Mouse (Mus musculus): ENCODE measurements around the gene Ccdc74a. TPM values are rescaled to one million over a fixed set of nuclear protein-coding genes. Genes with fewer than 3 reads are reported as not detected.

The Ccdc74a gene
- polyA plus RNA-seq, 1 experiment, result 33.0 TPM

DNA sequence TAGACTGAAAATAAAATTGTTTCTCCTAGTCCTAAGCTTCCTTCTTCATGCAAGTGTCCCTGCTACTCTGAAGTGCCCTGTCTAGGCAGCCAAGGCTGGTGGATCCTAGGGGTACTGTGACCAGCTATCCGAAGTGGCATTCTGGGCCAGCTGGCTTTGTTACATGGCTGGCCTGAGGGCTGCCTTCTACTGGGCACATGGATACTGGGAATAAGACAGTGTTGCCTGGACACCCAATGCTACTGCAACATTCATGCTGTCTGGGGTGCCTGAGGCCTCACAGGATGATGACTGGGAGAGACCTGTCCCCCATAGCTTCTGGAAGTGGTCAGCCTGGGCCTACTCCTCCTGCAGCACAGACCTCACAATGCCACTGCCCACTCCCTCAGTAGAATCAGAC, 4.4 kb downstream of the Ccdc74a start:
- no peak for TF ChIP-seq POLR2A (IDR thresholded peaks at IDR 0.05; ENCODE audit: extremely low read depth, insufficient read depth, low read length)
- TF ChIP-seq CTCF (IDR thresholded peaks at IDR 0.05; ENCODE audit: extremely low read depth, insufficient read depth, low read length), result no peak
- no peak overlapping the region for H3K4me3 ChIP-seq (ENCODE audit: insufficient read depth, low read length)
- no peak overlapping the region for H3K27ac ChIP-seq (ENCODE audit: insufficient read depth, low read length)
- H3K4me1 ChIP-seq (ENCODE audit: control insufficient read depth, insufficient read depth, low read length), result peaks cover 4% of the 10 kb centered on the region; the same call in 1 of the 2 replicates

DNA sequence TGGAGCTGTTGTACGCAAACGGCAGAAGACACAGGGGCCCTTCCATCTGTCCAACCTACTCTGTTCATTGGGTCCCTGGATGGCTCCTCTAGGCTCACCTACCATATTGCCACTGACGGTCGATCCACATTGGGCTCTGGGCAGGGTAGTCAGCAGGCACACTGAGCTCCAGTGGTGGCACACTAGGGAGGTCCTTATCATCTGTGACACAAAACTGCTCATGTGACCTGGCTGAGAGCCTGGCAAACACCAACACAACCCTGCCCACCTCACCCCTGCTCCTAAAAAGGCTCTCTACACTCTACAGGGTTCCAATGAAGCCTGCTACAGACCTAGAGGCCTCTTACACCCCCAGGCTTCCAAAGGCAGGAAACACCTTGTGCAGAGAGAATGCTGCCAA, 6.3 kb downstream of the Ccdc74a start:
- TF ChIP-seq POLR2A (IDR thresholded peaks at IDR 0.05; ENCODE audit: extremely low read depth, insufficient read depth, low read length), result no peak
- TF ChIP-seq CTCF (IDR thresholded peaks at IDR 0.05; ENCODE audit: extremely low read depth, insufficient read depth, low read length), result no peak
- Histone ChIP-seq H3K4me1 (ENCODE audit: control insufficient read depth, insufficient read depth, low read length) (0 out of 2 replicates have a peak, but pooled peaks cover 4% of the 10 kb centered on the region), H3K4me3 (ENCODE audit: insufficient read depth, low read length) (no peak overlapping the region), H3K27ac (ENCODE audit: insufficient read depth, low read length) (no peak overlapping the region)

DNA sequence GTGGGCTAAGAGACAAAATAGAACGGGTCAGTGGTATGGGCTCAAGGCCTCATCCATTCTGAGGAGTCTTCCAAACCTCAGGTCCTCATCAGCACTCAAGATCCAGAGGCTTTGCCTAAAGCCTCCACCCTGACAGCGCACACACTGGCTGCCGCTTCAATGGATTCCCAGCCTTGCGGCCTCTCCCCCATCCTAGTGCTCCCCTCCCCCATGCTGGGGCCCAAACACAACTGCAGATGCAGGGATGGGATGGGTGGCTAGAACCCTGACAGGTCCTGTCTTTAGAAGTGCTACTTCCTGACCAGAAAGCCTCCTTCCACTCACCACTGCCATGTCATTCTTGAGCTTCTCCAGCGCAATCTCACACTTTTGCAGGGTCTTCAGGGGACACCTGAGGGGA, 7.3 kb downstream of the Ccdc74a start:
- Histone ChIP-seq H3K4me3 (ENCODE audit: insufficient read depth, low read length) (no peak overlapping the region), H3K4me1 (ENCODE audit: control insufficient read depth, insufficient read depth, low read length) (0 out of 2 replicates have a peak, but pooled peaks cover 4% of the 10 kb centered on the region), H3K27ac (ENCODE audit: insufficient read depth, low read length) (no peak overlapping the region)
- TF ChIP-seq POLR2A (IDR thresholded peaks at IDR 0.05; ENCODE audit: extremely low read depth, insufficient read depth, low read length), result no peak
- TF ChIP-seq CTCF (IDR thresholded peaks at IDR 0.05; ENCODE audit: extremely low read depth, insufficient read depth, low read length), result no peak

DNA sequence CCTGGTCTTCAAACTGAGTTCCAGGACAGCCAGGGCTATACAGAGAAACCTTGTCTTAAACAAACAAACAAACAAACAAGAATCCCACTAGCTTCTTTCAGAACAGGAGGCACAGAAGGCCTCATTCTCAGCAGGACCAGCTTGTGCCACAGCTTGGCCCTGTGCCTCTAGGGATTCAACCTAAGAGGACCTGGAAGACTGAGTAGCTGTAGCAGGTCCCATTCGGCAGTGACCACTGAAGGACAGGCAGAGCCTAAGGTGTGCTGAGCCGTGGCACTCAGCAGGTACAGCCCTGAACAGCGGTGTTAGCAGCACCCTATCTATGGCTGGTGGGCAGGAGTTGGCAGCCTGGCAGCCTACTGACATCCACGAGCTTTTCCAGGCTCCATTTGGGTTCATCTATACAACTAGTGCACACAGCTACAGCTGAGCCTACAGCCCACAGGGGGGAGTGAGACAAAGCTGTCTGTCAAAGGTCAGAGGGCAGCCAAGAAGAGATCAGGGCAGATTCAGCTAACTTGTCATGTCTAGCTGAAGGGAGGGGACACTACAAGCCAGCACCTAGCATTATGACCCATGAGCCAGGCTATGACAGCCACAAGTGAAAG, 8.0 kb downstream of the Ccdc74a start:
- H3K4me1 ChIP-seq (ENCODE audit: control insufficient read depth, insufficient read depth, low read length), result 0 out of 2 replicates have a peak, but pooled peaks cover 4% of the 10 kb centered on the region

DNA sequence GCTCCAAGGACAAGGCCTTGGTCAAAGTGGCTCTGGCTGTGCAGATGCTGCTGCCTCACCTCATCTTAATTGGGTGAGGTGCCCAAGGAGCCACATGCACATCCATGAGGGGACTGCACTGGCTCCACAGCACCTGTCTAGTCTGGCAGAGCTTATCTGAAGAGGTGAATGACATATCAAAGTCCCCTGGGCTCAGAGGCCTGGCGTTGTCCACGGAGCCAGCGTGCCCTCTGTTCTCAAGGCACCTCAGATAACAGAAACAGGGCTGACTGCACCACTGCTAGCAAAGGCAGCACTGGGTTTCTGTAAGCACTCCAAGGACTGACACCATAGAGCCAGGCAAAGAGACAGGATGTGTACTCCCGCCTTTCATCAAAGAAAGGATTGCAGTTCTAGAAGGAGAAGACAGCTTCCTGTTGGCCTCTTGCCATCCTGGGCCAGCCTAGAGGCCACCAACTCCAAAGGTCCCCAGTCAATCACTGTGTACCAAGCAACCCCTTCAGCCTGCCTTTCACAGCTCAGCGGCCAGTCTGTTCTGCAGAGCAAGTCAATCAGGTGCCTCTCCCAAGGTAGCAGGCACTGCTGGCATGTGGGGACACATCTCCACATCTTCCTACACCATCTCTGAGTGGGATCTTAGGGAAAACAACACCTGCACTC, 10.1 kb downstream of the Ccdc74a start:
- H3K4me3 ChIP-seq (ENCODE audit: insufficient read depth, low read length), result no peak overlapping the region
- no peak for TF ChIP-seq CTCF (IDR thresholded peaks at IDR 0.05; ENCODE audit: extremely low read depth, insufficient read depth, low read length)
- no peak for TF ChIP-seq POLR2A (IDR thresholded peaks at IDR 0.05; ENCODE audit: extremely low read depth, insufficient read depth, low read length)
- no peaks in the 10 kb centered on the region for H3K4me1 ChIP-seq (ENCODE audit: control insufficient read depth, insufficient read depth, low read length)
- H3K27ac ChIP-seq (ENCODE audit: insufficient read depth, low read length), result no peak overlapping the region

More for the DNA sequence above, 8.0 kb downstream of the Ccdc74a start:
- TF ChIP-seq POLR2A (IDR thresholded peaks at IDR 0.05; ENCODE audit: extremely low read depth, insufficient read depth, low read length), result no peak
- H3K27ac ChIP-seq (ENCODE audit: insufficient read depth, low read length), result no peak overlapping the region
- H3K4me3 ChIP-seq (ENCODE audit: insufficient read depth, low read length), result no peak overlapping the region

DNA sequence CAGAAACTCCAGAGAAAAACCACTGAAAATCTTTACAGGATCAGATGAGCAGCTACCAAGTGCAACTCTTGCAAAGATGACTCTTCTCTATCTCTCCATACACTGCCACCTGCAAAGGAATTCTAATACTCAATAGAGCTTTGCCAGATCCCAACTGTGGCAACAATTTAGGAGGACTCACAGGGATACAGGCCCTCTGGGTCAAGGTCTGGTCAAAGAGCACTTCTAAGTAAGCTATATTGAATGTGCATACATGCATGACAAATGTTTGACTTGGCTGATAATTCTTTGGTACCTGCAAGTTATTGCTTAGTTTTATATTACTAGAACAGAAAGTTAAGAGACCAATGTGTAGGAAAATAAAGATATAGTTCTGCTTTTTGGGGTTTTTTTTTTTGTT, 19.3 kb downstream of the Ccdc74a start:
- H3K4me3 ChIP-seq (ENCODE audit: insufficient read depth, low read length), result no peak overlapping the region
- no peak overlapping the region for H3K27ac ChIP-seq (ENCODE audit: insufficient read depth, low read length)
- TF ChIP-seq CTCF (IDR thresholded peaks at IDR 0.05; ENCODE audit: extremely low read depth, insufficient read depth, low read length) (no peak), POLR2A (IDR thresholded peaks at IDR 0.05; ENCODE audit: extremely low read depth, insufficient read depth, low read length) (no peak)
- H3K4me1 ChIP-seq (ENCODE audit: control insufficient read depth, insufficient read depth, low read length), result no peaks in the 10 kb centered on the region

DNA sequence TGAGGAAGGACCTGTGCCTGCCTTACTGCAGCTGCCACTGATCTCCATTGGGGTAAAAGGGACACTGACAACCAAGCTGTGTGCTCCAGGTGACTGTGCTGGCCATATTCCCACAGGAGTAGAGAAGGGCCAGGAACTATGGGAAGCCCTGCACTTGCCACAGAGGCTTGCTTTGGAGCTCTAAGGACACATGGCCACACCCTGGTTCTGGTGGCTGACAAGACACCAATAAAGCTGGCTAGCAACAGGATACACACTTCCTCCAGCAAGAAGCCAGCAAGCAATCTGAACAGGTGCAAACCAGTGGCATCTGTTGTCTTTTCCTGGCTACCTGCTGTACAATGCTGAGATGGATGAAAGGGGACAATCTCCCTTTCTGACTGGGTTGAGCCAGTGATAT, 23.6 kb downstream of the Ccdc74a start:
- H3K27ac ChIP-seq (ENCODE audit: insufficient read depth, low read length), result no peak overlapping the region
- no peak overlapping the region for H3K4me3 ChIP-seq (ENCODE audit: insufficient read depth, low read length)
- TF ChIP-seq POLR2A (IDR thresholded peaks at IDR 0.05; ENCODE audit: extremely low read depth, insufficient read depth, low read length), result no peak
- no peak for TF ChIP-seq CTCF (IDR thresholded peaks at IDR 0.05; ENCODE audit: extremely low read depth, insufficient read depth, low read length)
- H3K4me1 ChIP-seq (ENCODE audit: control insufficient read depth, insufficient read depth, low read length), result no peaks in the 10 kb centered on the region

DNA sequence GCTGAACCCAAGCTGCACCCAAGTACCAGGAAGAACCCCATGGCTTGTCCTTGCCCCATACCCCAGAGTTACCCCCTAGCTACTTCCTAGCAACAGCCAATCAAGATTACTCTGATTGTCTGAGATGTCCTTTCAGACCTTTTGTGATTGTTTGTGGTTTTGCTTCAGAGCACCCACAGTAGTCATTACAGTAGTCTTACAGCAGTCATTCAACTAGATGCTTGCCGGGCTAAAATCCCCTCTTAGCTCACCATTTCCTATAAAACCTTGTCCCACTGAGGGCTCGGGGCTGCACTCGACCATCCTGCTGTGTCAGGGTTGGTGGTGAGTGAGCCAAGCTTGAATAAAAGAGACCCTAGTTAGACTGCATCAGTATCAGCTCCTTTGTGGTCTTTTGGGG, 48.6 kb downstream of the Ccdc74a start:
- Histone ChIP-seq H3K4me1 (ENCODE audit: control insufficient read depth, insufficient read depth, low read length) (no peaks in the 10 kb centered on the region), H3K4me3 (ENCODE audit: insufficient read depth, low read length) (no peak overlapping the region), H3K27ac (ENCODE audit: insufficient read depth, low read length) (no peak overlapping the region)
- TF ChIP-seq POLR2A (IDR thresholded peaks at IDR 0.05; ENCODE audit: extremely low read depth, insufficient read depth, low read length) (no peak), CTCF (IDR thresholded peaks at IDR 0.05; ENCODE audit: extremely low read depth, insufficient read depth, low read length) (no peak)

Other genes starting within 250 kb of the Ccdc74a start
- gene Snap29, start 240.5 kb upstream of the Ccdc74a start, polyA plus RNA-seq (2012; rRNA removed), result 8.6 and 9.3 TPM in 2 replicates
- 336 and 351 TPM in 2 replicates for gene Pi4ka, start 240.2 kb upstream of the Ccdc74a start, polyA plus RNA-seq (2012; rRNA removed)
- 22.3 and 22.8 TPM in 2 replicates for gene Crkl, start 194.5 kb upstream of the Ccdc74a start, polyA plus RNA-seq (2012; rRNA removed)
- 233 and 286 TPM in 2 replicates for gene Aifm3, start 156.9 kb upstream of the Ccdc74a start, polyA plus RNA-seq (2012; rRNA removed)
- 330 and 345 TPM in 2 replicates for gene Lztr1, start 137.8 kb upstream of the Ccdc74a start, polyA plus RNA-seq (2012; rRNA removed)
- 64.9 and 82.8 TPM in 2 replicates for gene Thap7, start 115.3 kb upstream of the Ccdc74a start, polyA plus RNA-seq (2012; rRNA removed)
- gene Lrrc74b, start 85.2 kb upstream of the Ccdc74a start, polyA plus RNA-seq (2012; rRNA removed), result 1.4 and 1.5 TPM in 2 replicates
- gene P2rx6, start 84.6 kb upstream of the Ccdc74a start, polyA plus RNA-seq (2012; rRNA removed), result 2.9 and 3.2 TPM in 2 replicates
- gene Slc7a4, start 63.3 kb upstream of the Ccdc74a start, polyA plus RNA-seq (2012; rRNA removed), result 82.5 and 104 TPM in 2 replicates
- 196 and 203 TPM in 2 replicates for gene Smpd4, start 27.1 kb upstream of the Ccdc74a start, polyA plus RNA-seq (2012; rRNA removed)
- gene Med15, start 86.4 kb downstream of the Ccdc74a start, polyA plus RNA-seq (2012; rRNA removed), result 65.9 and 67.5 TPM in 2 replicates
- 107 and 126 TPM in 2 replicates for gene Klhl22, start 113.1 kb downstream of the Ccdc74a start, polyA plus RNA-seq (2012; rRNA removed)
- gene Scarf2, start 150.8 kb downstream of the Ccdc74a start, polyA plus RNA-seq (2012; rRNA removed), result 3.5 and 3.7 TPM in 2 replicates
- 5.3 and 7.4 TPM in 2 replicates for gene B830017H08Rik, start 186.7 kb downstream of the Ccdc74a start, polyA plus RNA-seq (2012; rRNA removed)
- 19.0 and 19.4 TPM in 2 replicates for gene Car15, start 191.9 kb downstream of the Ccdc74a start, polyA plus RNA-seq (2012; rRNA removed)
- 2.6 and 3.0 TPM in 2 replicates for gene Gm20518, start 245.2 kb downstream of the Ccdc74a start, polyA plus RNA-seq (2012; rRNA removed)
- 0.08 and 0.10 TPM in 2 replicates for gene Tssk1, start 247.8 kb downstream of the Ccdc74a start, polyA plus RNA-seq (2012; rRNA removed)

All from cortical plate, adult 2 months (tissue).